Mouse (Mus musculus) 3134 (cell line): ENCODE results near the gene Rhoc.
"Not testable (repeated sequence)": the region's sequence is repeated elsewhere in the genome, so short reads cannot be mapped to it uniquely, and the experiment has no call there.

Experiments used
- DNase-seq: peaks from one replicate; pipeline ENCODE4 v3.0.0-alpha.2; 2011; ENCODE audit warnings: low spot score; ENCODE audit not compliant: insufficient read length; ENCODE audit errors: extremely low read depth

The Rhoc gene

DNA sequence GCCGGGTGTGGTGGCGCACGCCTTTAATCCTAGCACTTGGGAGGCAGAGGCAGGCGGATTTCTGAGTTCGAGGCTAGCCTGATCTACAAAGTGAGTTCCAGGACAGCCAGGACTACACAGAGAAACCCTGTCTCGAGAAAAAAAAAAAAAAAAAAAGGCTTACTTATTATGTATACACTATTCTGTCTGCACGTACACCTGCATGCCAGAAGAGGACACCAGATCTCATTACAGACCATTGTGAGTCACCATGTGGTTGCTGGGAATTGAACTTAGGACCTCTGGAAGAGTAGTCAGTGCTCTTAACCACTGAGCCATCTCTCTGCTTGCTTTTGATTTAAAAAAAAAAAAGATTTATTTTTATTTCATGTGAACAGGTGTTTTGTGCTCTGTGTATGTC, 25.1 kb downstream of the Rhoc start:
- not testable (repeated sequence) for DNase-seq

DNA sequence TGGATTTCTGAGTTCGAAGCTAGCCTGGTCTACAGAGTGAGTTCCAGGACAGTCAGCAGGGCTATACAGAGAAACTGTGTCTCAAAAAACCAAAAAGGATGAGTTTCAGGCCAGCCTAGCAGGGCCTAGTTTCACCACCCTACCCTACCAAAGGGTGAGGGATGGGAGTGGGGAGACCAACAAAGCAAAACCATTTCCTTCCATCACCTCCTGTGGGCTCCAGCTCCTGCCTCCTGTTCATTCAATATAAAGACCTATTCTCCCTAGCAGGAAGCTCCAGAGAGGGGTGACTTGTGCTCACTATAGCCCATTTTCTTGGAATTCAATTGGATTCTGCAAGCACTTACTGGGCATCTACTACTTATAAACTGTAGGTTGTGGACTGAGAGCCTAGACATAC, 26.6 kb downstream of the Rhoc start:
- DNase-seq, result no peak

DNA sequence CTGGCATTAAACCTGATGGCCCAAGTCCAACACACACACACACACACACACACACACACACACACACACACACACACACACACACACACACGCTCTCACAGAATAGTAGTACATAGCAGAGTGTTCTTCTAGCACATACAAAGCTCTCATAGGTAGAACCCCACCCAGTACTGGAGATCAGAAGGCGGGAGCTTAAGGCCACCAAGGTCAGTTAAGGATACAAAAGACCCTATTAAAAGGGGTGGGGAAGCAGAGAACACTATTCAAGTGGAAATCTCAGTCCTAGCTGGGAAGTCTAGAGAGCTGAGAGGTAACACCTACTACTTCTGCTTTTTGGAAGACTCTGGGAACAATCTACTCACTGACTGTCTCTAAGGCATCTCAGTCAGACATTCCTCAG, 27.2 kb downstream of the Rhoc start:
- no peak for DNase-seq

DNA sequence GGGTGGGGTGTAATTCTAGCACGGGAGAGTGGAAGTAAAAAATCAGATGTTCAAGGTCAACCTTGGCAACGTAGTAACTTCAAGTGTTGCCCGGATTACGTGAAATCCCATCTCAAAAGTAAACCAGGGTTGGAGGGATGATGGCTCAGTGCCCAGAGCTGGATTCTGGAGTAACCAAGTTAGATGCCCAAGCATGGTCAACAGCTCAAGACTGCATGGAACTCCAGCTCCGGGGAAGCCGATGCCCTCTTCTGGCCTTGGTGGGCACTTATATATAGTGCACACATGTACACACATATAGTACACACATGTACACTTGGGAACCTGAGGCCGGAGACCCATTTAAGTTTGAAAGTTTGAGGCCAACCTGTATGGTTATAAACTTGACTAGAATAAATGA, 28.0 kb downstream of the Rhoc start:
- DNase-seq, result no peak

DNA sequence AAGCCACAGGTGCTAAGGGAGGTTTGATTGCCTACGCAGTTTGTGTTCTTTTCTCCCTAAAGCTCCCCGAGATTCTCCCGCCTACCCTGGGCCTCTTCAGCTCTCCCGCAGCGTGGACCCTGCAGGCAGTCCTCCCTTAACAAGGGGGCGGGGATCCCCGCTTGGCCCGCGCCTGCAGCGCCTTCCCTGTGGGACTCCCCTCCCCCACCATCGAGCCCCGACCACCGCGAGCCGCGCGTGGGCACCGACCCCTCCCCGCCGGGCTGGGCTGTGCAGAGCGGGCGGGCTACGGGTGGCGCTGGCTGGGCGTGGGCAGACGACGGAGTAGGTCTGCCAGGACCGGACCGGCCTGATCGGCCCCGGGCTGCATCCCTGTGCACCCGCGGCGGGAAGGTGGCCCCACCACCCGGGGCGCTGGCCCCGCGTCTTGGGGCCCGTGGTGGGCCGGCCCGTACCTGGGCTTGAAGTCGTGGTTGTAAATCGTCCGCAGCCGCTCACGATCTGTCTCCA, 29.4 kb downstream of the Rhoc start:
- DNase-seq, result peak; percentile 81

DNA sequence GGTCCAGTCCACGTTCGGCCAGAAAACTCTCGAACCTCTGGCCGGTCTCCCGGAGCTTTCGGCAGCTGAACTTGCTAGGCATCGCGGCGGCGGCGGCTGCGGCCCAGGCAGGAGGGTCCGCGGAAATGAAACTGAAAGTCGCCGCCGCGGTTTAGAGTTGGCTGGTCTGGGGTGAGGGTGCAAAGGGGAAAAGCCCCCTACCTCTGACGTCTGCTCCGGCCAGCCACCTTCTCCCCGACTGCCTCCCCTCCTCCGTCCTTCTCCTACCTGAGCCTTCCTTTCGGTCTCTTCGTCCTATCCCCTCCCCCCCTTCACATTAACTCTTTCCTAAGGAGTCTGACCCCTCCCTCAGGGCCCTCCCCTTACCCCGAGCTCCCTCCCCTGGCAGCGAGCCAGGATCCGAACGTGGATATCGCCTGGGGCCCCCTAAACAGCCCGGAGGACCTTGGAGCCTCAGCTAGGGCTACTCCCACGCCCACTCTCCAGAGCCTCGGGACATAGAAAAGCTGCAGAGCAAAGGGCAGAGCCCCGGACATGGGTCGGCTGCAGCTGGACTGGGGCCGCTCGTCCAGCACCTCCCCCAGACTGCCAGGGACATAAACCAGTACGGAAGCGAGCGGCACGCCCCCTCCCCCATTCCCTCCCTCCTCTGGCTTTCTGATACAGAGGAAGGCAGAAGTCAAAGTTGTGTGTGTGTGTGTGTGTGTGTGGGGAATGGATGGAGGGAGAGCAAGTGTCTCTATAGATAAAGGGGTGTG, 30.0 kb downstream of the Rhoc start, which contains the start of gene Mov10:
Gene Mov10, minus strand, starts transcription at position 573 of the 758 bp plus-strand sequence.
- DNase-seq, result peak; percentile 88

DNA sequence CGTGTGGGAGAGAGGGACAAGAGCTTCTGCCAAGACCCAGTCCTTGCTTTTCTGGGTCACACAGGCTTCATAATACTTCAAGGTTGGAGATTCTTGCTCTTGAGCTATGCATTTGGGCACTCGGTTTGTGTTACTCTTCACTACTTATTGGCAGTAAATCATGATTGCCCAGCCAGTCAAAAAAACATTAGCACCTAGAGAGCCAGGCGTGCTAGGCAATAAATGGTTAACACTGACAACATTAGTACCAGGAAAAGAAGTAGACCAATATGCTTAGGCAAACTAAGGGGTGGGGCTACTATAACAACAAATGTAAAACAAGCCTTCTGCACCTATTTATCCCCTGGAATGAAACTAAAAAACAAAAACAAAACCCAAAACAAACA, 30.6 kb downstream of the Rhoc start:
- no peak for DNase-seq

DNA sequence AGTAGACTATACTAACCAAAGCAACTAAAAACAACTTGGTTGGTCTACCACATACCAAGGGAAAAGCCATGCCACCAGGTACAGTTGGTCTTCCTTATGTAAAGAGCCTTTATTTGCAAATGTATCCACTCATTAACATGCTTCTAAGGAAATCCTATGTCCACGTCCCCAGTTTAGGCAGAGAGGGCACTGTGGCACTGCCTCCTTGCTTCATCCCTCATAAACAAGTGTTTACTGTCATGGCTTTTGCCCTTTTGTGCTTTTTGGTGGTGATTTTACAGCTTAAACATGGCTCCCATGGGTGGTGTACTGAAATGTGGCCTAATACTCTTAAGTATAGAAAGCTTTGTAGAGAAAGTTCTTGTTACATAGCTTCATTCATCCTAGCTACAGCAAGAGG, 32.3 kb downstream of the Rhoc start:
- DNase-seq, result no peak

DNA sequence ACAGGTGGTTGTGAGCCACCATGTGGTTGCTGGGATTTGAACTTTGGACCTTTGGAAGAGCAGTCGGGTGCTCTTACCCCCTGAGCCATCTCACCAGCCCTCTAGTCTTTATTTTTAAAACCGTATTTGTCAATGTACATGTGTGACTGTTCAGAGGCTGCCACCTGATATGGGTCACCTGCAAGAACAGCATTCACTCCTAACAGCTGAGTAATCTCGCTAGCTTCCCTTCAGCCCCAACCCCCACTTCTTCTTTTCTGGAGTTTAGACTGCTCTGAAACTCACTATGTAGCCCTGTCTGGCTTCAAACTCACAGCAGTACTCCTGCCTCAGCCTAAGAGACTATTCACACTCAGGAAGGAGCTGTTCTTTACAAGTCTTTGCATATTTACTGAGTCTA, 34.2 kb downstream of the Rhoc start:
- no peak for DNase-seq

DNA sequence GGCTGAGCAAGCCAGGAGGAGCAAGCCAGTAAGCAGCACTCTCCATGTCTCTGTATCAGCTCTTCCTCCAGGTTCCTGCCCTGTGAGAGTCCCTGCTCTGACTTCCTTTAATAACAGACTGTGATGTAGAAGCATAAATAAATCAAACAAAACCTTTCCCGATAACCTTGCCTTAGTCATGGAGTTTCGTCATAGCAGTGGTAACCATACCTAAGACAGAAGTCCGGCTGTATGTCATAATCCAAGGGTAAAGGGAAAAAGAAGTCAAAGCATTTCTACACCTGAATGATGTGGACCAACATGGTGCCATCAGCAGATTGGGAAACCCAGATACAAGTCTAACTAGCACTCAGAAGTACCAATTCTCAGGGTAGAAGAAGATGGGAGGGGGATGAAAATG, 47.6 kb downstream of the Rhoc start:
- DNase-seq, result no peak

DNA sequence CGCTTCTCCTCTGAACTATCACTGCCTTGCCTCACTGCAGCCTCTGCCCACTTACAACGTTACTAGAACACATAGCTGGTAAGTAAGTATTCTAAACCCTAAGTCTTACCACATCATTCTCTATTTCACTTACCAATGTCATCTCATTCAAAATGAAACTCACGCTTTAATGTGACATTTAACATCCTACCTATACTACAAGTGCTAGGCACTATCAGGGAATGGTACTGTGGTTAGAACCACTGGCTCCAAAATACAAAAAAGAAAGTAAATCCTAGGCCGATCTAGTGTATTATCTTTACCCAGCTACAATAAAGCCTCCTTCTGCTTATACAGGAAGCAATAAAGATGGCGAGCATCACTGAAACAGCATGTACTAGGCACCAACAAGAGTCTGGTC, 52.9 kb downstream of the Rhoc start:
- no peak for DNase-seq
